Mouse (Mus musculus) MEL (cell line): ENCODE data around the gene Frmd4b. TPM values are rescaled to one million over a fixed set of nuclear protein-coding genes. Genes with fewer than 3 reads are reported as not detected.

Experiments used
- DNase-seq: peaks from one replicate; pipeline ENCODE4 v3.0.0; 2011; ENCODE audit warnings: low read depth, low spot score
- H3K27ac ChIP-seq: 2 replicates; pipeline ENCODE4 v1.5.1; 2012; ENCODE audit warnings: low read depth, mild to moderate bottlenecking, control low read depth, low read length, moderate library complexity; ENCODE audit not compliant: control insufficient read depth
- H3K27me3 ChIP-seq, 2 experiments: fragments of 150-350 bp in 1 of 2; sonication (generic) in 1 of 2; 2 replicates each; pipeline ENCODE4 v1.6.1; 2012; ENCODE audit warnings: low read length in 2 of 2, mild to moderate bottlenecking in 2 of 2, improper control_type of control experiment in 1 of 2, moderate library complexity in 1 of 2; ENCODE audit not compliant: insufficient read depth in 2 of 2, control insufficient read depth in 1 of 2
- H3K36me3 ChIP-seq, 2 experiments: 2 replicates each; pipeline ENCODE4 v1.6.1; 2012 to 2014; ENCODE audit warnings: low read length in 2 of 2, improper control_type of control experiment in 1 of 2, inconsistent platforms in 1 of 2, mild to moderate bottlenecking in 1 of 2; ENCODE audit not compliant: insufficient read depth in 2 of 2, control insufficient read depth in 1 of 2
- H3K4me1 ChIP-seq, 2 experiments: fragments of 150-350 bp in 1 of 2; sonication (generic) in 1 of 2; 2 replicates each; pipeline ENCODE4 v1.6.1; 2012; ENCODE audit warnings: low read length in 2 of 2, improper control_type of control experiment in 1 of 2, mild to moderate bottlenecking in 1 of 2; ENCODE audit not compliant: insufficient read depth in 2 of 2, control insufficient read depth in 1 of 2
- H3K4me3 ChIP-seq, 2 experiments: fragments of 150-350 bp in 1 of 2; sonication (generic) in 1 of 2; 2 replicates each; pipeline ENCODE4 v1.5.1; 2012; ENCODE audit warnings: low read depth in 2 of 2, low read length in 2 of 2, mild to moderate bottlenecking in 2 of 2, moderate library complexity in 2 of 2, control low read depth in 1 of 2, improper control_type of control experiment in 1 of 2; ENCODE audit not compliant: control insufficient read depth in 1 of 2, insufficient read depth in 1 of 2
- H3K79me2 ChIP-seq: 2 replicates; pipeline ENCODE4 v1.6.1; 2012; ENCODE audit warnings: mild to moderate bottlenecking, low read length, moderate library complexity; ENCODE audit not compliant: control insufficient read depth, poor library complexity, insufficient read depth
- H3K9ac ChIP-seq: 2 replicates; pipeline ENCODE4 v1.6.1; 2012; ENCODE audit warnings: low read depth, mild to moderate bottlenecking, control low read depth, low read length, moderate library complexity; ENCODE audit not compliant: control insufficient read depth, poor library complexity, severe bottlenecking
- H3K9me3 ChIP-seq: fragments of 150-350 bp; sonication (generic); replicated peaks from 2 replicates; pipeline ENCODE4 v1.6.1; 2012; ENCODE audit warnings: mild to moderate bottlenecking, low read length, improper control_type of control experiment, moderate library complexity; ENCODE audit not compliant: insufficient read depth
- BHLHE40 ChIP-seq: IDR thresholded peaks from 2 replicates; pipeline ENCODE4 v1.6.1; 2012; ENCODE audit warnings: low read depth, mild to moderate bottlenecking, inconsistent platforms, low read length, improper control_type of control experiment, borderline replicate concordance
- CHD2 ChIP-seq: IDR thresholded peaks from 2 replicates; pipeline ENCODE4 v1.6.1; 2011; ENCODE audit warnings: low read length, improper control_type of control experiment
- CTCF ChIP-seq, 3 experiments: IDR thresholded peaks in 2 of 3; conservative IDR thresholded peaks in 1 of 3; 2 replicates each; pipeline ENCODE4 v1.5.1; 2011 to 2012; ENCODE audit warnings: low read length in 3 of 3, low read depth in 2 of 3, mild to moderate bottlenecking in 2 of 3, improper control_type of control experiment in 1 of 3, inconsistent platforms in 1 of 3, mixed read lengths in 1 of 3, moderate library complexity in 1 of 3; ENCODE audit not compliant: control insufficient read depth in 1 of 3, insufficient read depth in 1 of 3, poor library complexity in 1 of 3, severe bottlenecking in 1 of 3
- E2F4 ChIP-seq: IDR thresholded peaks from 2 replicates; pipeline ENCODE4 v1.6.1; 2011; ENCODE audit warnings: low read depth, low read length, improper control_type of control experiment, borderline replicate concordance
- ELF1 ChIP-seq: IDR thresholded peaks from 2 replicates; pipeline ENCODE4 v1.6.1; 2014; ENCODE audit warnings: low read depth, mild to moderate bottlenecking, inconsistent platforms, low read length, improper control_type of control experiment, moderate library complexity
- EP300 ChIP-seq, 2 experiments: IDR thresholded peaks; 2 replicates each; pipeline ENCODE4 v1.6.1; 2011; ENCODE audit warnings: improper control_type of control experiment in 2 of 2, low read length in 2 of 2, low read depth in 1 of 2, mild to moderate bottlenecking in 1 of 2
- ETS1 ChIP-seq: IDR thresholded peaks from 2 replicates; pipeline ENCODE4 v1.6.1; 2012; ENCODE audit warnings: low read depth, mild to moderate bottlenecking, inconsistent platforms, low read length, improper control_type of control experiment, moderate library complexity
- GABPA ChIP-seq: IDR thresholded peaks from 2 replicates; pipeline ENCODE4 v1.6.1; 2012; ENCODE audit warnings: low read depth, mild to moderate bottlenecking, inconsistent platforms, low read length, improper control_type of control experiment, moderate library complexity
- GATA1 ChIP-seq: IDR thresholded peaks from 2 replicates; pipeline ENCODE4 v1.6.1; 2011; ENCODE audit warnings: low read depth, low read length, improper control_type of control experiment
- JUND ChIP-seq: IDR thresholded peaks from 2 replicates; pipeline ENCODE4 v1.6.1; 2011; ENCODE audit warnings: low read depth, mild to moderate bottlenecking, improper control_type of control experiment, low read length
- MAX ChIP-seq: IDR thresholded peaks from 2 replicates; pipeline ENCODE4 v1.6.1; 2011; ENCODE audit warnings: low read length, improper control_type of control experiment
- MAZ ChIP-seq: IDR thresholded peaks from 2 replicates; pipeline ENCODE4 v1.6.1; 2012; ENCODE audit warnings: low read depth, mild to moderate bottlenecking, inconsistent platforms, low read length, improper control_type of control experiment
- MYB ChIP-seq: IDR thresholded peaks from 2 replicates; pipeline ENCODE4 v1.6.1; 2011; ENCODE audit warnings: mild to moderate bottlenecking, low read depth, low read length, improper control_type of control experiment
- NELFE ChIP-seq: IDR thresholded peaks from 2 replicates; pipeline ENCODE4 v1.6.1; 2011; ENCODE audit warnings: low read depth, low read length, improper control_type of control experiment
- NRF1 ChIP-seq: IDR thresholded peaks from 2 replicates; pipeline ENCODE4 v1.6.1; 2014; ENCODE audit warnings: low read depth, mild to moderate bottlenecking, inconsistent platforms, low read length, improper control_type of control experiment, moderate library complexity; ENCODE audit not compliant: poor library complexity, insufficient read depth, severe bottlenecking
- POLR2AphosphoS5 ChIP-seq: IDR thresholded peaks from 2 replicates; pipeline ENCODE4 v1.6.1; 2012; ENCODE audit warnings: low read depth, borderline replicate concordance, mild to moderate bottlenecking, inconsistent platforms, low read length, moderate library complexity, mixed read lengths
- RAD21 ChIP-seq: IDR thresholded peaks from 2 replicates; pipeline ENCODE4 v1.6.1; 2011; ENCODE audit warnings: mild to moderate bottlenecking, low read depth, low read length, improper control_type of control experiment
- RCOR1 ChIP-seq: IDR thresholded peaks from 2 replicates; pipeline ENCODE4 v1.6.1; 2012; ENCODE audit warnings: low read depth, mild to moderate bottlenecking, inconsistent platforms, low read length, improper control_type of control experiment
- SIN3A ChIP-seq: IDR thresholded peaks from 2 replicates; pipeline ENCODE4 v1.6.1; 2012; ENCODE audit warnings: low read length, improper control_type of control experiment, inconsistent platforms
- SMC3 ChIP-seq: IDR thresholded peaks from 2 replicates; pipeline ENCODE4 v1.6.1; 2011; ENCODE audit warnings: low read depth, low read length, improper control_type of control experiment
- TBP ChIP-seq: IDR thresholded peaks from 2 replicates; pipeline ENCODE4 v1.8.0; 2011; ENCODE audit warnings: low read depth, low read length, improper control_type of control experiment
- TCF12 ChIP-seq: IDR thresholded peaks from 2 replicates; pipeline ENCODE4 v1.6.1; 2014; ENCODE audit warnings: low read depth, mild to moderate bottlenecking, inconsistent platforms, low read length, improper control_type of control experiment, moderate library complexity
- USF2 ChIP-seq, 2 experiments: IDR thresholded peaks; 2 replicates each; pipeline ENCODE4 v1.6.1; 2011 to 2012; ENCODE audit warnings: improper control_type of control experiment in 2 of 2, low read length in 2 of 2, borderline replicate concordance in 1 of 2, inconsistent platforms in 1 of 2, low read depth in 1 of 2, mild to moderate bottlenecking in 1 of 2; ENCODE audit not compliant: insufficient read depth in 1 of 2
- ZKSCAN1 ChIP-seq: IDR thresholded peaks from 2 replicates; pipeline ENCODE4 v1.6.1; 2012; ENCODE audit warnings: low read depth, mild to moderate bottlenecking, inconsistent platforms, low read length, improper control_type of control experiment, moderate library complexity
- ZMIZ1 ChIP-seq: IDR thresholded peaks from 2 replicates; pipeline ENCODE4 v1.6.1; 2012; ENCODE audit warnings: low read depth, mild to moderate bottlenecking, inconsistent platforms, low read length, improper control_type of control experiment, moderate library complexity
- polyA plus RNA-seq, 2 experiments: library from polyadenylated mRNA; stranded (reverse) in 1 of 2; unstranded in 1 of 2; fragments of >175 nt in 1 of 2; fragments of >200 nt in 1 of 2; gene quantifications; 2 replicates each; pipeline versions ENCODE4 v1.2.1 to v1.2.4; 2012; ENCODE audit warnings: low replicate concordance in 2 of 2, low read depth in 1 of 2; ENCODE audit not compliant: insufficient read length in 2 of 2, insufficient read depth in 1 of 2, missing spikeins in 1 of 2
- total RNA-seq: library from RNA; depleted of rRNA; stranded (reverse); fragments of 300-350 nt; gene quantifications from 2 replicates; pipeline ENCODE4 v1.2.3, GENCODE M21; 2012

The Frmd4b gene
- total and polyA plus RNA-seq, 3 experiments = 0.18 TPM; not detected in 2

GRCm38 (mm10) chr6:97506141-97506650 is 111.1 kb downstream of the Frmd4b start (continued):
- TF ChIP-seq NELFE (no peak), SIN3A (no peak), TBP (no peak), ZKSCAN1 (no peak), RCOR1 (no peak; the same call in 1 of the 2 replicates), ZMIZ1 (no peak)

- TF ChIP-seq ZMIZ1 = no peak
- peak; percentile 60 for TF ChIP-seq GATA1
- no peak for TF ChIP-seq CHD2
- no peak for TF ChIP-seq CTCF (IDR thresholded peaks at IDR 0.05 in 2 of 3, conservative IDR thresholded peaks at IDR 0.05 in 1 of 3; ENCODE audit: control insufficient read depth in 1 of 3, insufficient read depth in 1 of 3, low read depth in 2 of 3, low read length in 3 of 3, poor library complexity in 1 of 3, severe bottlenecking in 1 of 3)
- peak; percentile 68 for TF ChIP-seq TCF12
- TF ChIP-seq ETS1 = peak; percentile 52
- TF ChIP-seq USF2 (IDR thresholded peaks at IDR 0.05; ENCODE audit: borderline replicate concordance in 1 of 2, insufficient read depth in 1 of 2, low read depth in 1 of 2, low read length in 2 of 2) = no peak
- no peak for TF ChIP-seq TBP
- TF ChIP-seq POLR2AphosphoS5 = no peak
- no peak for TF ChIP-seq MAZ
- no peak for TF ChIP-seq E2F4
- peak; percentile 53 to 56 for TF ChIP-seq EP300 (IDR thresholded peaks at IDR 0.05; ENCODE audit: low read depth in 1 of 2, low read length in 2 of 2)
- H3K4me1 ChIP-seq = peaks cover 0 to 11% of the 10 kb centered on the region in 2 experiments; a peak in 2 of 4 replicates
These were observed 112.7 kb downstream of the Frmd4b start for GRCm38 (mm10) chr6:97504673-97505072.

GRCm38 (mm10) chr6:97501000-97501399 is 116.3 kb downstream of the Frmd4b start:
- Histone ChIP-seq H3K27ac (no peak overlapping the region), H3K9me3 (no peaks in the 10 kb centered on the region), H3K27me3 (no peaks in the 10 kb centered on the region), H3K4me3 (no peak overlapping the region), H3K36me3 (peaks cover 0 to 9% of the 10 kb centered on the region in 2 experiments; a peak in 2 of 4 replicates), H3K4me1 (peaks cover 0 to 8% of the 10 kb centered on the region in 2 experiments; a peak in 2 of 4 replicates), H3K79me2 (no peaks in the 10 kb centered on the region), H3K9ac (no peak overlapping the region)
- TF ChIP-seq CTCF (IDR thresholded peaks at IDR 0.05 in 2 of 3, conservative IDR thresholded peaks at IDR 0.05 in 1 of 3; ENCODE audit: control insufficient read depth in 1 of 3, insufficient read depth in 1 of 3, low read depth in 2 of 3, low read length in 3 of 3, poor library complexity in 1 of 3, severe bottlenecking in 1 of 3) (no peak), NRF1 (no peak), JUND (no peak), MYB (no peak), BHLHE40 (no peak), RCOR1 (no peak), GATA1 (no peak), EP300 (IDR thresholded peaks at IDR 0.05; ENCODE audit: low read depth in 1 of 2, low read length in 2 of 2) (no peak), RAD21 (no peak), NELFE (no peak), MAX (no peak), E2F4 (no peak), SMC3 (no peak), ELF1 (no peak), CHD2 (no peak), GABPA (no peak), POLR2AphosphoS5 (no peak), MAZ (no peak)
- DNase-seq = no peak

More at GRCm38 (mm10) chr6:97504673-97505072, 112.7 kb downstream of the Frmd4b start:
- Histone ChIP-seq H3K4me3 (no peak overlapping the region), H3K9me3 (no peaks in the 10 kb centered on the region), H3K27me3 (no peaks in the 10 kb centered on the region), H3K9ac (no peak overlapping the region), H3K79me2 (no peaks in the 10 kb centered on the region), H3K27ac (peak overlapping the region; percentile 13; the same call in 1 of the 2 replicates), H3K36me3 (peaks cover 0 to 10% of the 10 kb centered on the region in 2 experiments; a peak in 2 of 4 replicates)
- DNase-seq = peak; percentile 72
